Mouse (Mus musculus) spleen, adult 2 months (tissue): ENCODE data around the gene Mapkap1.

ENCODE experiments used
- CTCF ChIP-seq: fragments of 200-500 bp; IDR thresholded peaks from 2 replicates; pipeline ENCODE4 v1.5.1; 2011; ENCODE audit warnings: mild to moderate bottlenecking, inconsistent platforms; ENCODE audit not compliant: insufficient read depth, insufficient read length, insufficient replicate concordance; ENCODE audit errors: extremely low read depth
- POLR2A ChIP-seq: fragments of 200-500 bp; IDR thresholded peaks from 2 replicates; pipeline ENCODE4 v1.6.1; 2011; ENCODE audit warnings: low read depth, low read length, inconsistent platforms

GRCm38 (mm10) chr2:34469324-34469723 is 62.8 kb downstream of the Mapkap1 start:
- TF ChIP-seq CTCF (no peak), POLR2A (no peak)
